Mouse (Mus musculus) mouse embryonic stem cell (cell line): Measurements from ENCODE around the gene Serbp1.

Experiments used
- in situ Hi-C, 2 experiments: fragments of 300-500 bp; cut with MboI; formaldehyde crosslinking; loops; 1 replicate in 1 of 2; 3 replicates in 1 of 2; pipeline ENCODE4 v1.14.3; 2019 to 2020; ENCODE audit warnings: low sequenced_read_pairs in 2 of 2, low pct_unique_long_range_greater_than_20kb in 1 of 2, mixed read lengths in 1 of 2; ENCODE audit not compliant: unreplicated experiment in 1 of 2

Gene Serbp1

GRCm38 (mm10) chr6:67228459-67229107 lies 9.4 kb upstream of the Serbp1 start:
- in situ Hi-C loops = no loop called here

DNA sequence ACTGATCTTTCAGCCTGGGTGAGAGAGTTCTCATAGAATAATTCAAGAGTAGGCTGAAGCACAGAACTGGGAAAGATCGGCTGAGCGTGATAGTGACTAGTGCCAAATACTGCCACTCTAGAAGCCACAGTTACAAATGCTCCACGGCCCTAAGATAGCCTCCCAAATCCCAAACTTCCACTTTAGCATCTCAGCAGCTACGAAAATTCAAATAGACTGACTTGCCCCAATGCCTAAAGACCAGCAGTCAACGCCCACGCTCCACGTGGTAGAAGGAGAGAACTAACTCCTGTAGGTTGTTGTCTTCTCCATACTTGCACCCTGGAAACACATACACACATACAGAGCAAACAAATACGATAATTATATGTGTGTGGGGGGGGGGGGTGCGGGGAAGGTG lies 8.5 kb upstream of the Serbp1 start:
- in situ Hi-C loops = no loop called here

- in situ Hi-C loops = no loop called here
Measured at GRCm38 (mm10) chr6:67229922-67230518, 8.0 kb upstream of the Serbp1 start.

DNA sequence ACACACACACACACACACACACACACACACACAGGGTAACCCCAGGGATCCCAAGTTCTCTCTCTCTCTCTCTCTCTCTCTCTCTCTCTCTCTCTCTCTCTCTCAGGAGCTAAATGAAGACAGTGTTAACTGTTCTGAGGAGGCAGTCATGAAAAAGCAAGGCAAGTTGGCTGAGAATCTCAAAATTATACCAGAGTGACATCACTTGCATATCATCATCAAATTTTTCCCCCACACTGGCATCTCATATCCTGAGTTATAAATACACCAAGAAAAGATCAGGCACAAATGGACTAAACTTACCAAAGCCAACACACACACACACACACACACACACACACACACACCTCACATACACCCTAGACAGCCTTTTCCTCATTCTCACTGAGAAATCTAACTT lies 7.0 kb upstream of the Serbp1 start:
- in situ Hi-C loops = no loop called here

GRCm38 (mm10) chr6:67235649-67236048 lies 2.3 kb upstream of the Serbp1 start:
- in situ Hi-C loops = no loop called here

- in situ Hi-C loops = no loop called here
Measured at GRCm38 (mm10) chr6:67236491-67237234, 1.3 kb upstream of the Serbp1 start.

DNA sequence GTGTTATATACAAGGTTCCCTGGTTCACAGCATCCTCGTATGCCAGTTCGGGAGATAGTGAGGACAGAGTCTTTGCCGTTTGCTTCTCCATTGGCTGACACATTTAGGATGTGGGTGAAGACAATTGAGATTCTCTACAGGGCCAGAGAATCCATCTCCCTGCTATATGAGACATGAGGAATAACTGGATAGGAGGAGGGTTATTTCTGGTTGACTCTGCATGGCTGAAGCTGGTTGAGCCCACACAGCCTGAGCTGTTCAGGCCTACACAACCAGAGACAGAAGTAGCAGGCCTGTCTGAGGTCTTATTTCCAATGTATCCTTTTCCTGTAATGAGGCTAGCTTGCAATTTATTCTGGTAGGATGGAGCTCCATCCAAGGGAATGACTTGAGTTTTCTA lies 3.3 kb downstream of the Serbp1 start:
- in situ Hi-C loops = no loop called here

DNA sequence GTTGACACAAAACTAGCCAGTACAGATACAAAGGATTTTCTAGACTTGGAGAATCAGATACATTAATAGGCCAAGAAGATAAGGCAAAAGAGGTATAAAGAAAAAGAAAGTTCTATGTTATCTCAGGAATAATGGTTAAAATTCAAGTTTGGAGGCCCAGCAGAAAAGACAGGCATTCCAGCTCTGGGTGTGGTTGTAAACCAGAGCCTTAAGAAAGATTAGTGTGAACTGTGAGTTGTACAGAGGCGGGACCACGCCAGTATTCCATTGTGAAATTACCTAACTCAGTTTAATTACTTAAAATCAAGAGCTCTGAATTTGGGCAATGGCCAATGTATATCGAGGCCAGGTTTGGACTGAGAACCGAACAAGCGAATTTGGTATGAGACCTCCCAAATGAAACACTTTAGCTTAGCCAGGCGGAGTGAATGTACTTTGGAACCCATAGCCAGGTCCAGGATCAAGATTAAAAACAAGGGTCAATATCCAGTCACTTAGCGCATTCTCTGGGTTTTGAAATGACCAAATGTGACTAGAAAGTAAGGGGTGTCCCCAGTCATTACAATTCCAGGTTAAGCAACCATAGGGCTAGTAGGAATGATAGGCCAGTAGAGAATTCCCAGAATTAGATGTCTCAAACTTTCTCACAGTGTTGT lies 5.9 kb downstream of the Serbp1 start:
- in situ Hi-C loops = no loop called here

- in situ Hi-C loops = no loop called here
Measured at GRCm38 (mm10) chr6:67244451-67244850, 6.5 kb downstream of the Serbp1 start.

DNA sequence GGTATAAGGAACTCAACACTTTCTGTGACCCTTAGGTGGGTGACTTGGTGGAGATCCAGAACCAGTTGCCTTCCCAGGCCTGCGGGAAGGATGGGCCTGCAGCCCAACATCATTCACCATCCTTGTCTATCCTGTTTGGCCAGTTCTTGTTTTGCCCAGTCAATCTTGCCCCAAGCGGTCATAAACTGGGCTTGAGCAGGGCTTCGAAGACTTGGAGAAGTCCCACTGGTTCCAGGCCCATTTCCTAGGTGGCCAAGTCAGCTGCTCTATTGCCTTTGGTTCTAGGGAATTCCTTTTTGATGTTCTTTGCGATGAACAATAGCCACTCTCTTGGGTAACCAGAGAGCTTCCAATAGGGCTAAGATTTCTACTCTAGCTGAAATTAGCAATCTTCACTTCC lies 13.1 kb downstream of the Serbp1 start:
- in situ Hi-C loops = no loop called here

DNA sequence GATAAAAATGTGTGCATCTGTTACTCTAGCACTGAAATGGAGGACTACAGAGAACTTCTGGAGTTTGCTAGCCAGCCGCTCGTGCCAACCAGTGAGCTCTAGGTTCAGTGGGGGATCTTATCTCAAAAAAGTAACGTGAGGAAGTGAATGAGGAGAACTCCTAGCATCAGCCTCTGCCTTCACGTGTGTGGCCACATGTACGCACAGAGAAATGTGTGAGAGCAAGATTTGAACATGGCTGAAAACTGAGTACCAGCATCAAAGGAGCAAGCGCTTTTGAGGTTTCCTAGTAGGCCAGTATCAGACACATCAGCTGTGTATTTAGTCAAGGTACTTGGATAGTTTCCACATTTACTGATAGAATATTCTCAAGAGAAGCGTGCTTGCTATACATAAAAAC lies 27.0 kb downstream of the Serbp1 start:
- in situ Hi-C loops = no loop called here

GRCm38 (mm10) chr6:67266159-67266657 lies 28.2 kb downstream of the Serbp1 start:
- in situ Hi-C loops = no loop called here

DNA sequence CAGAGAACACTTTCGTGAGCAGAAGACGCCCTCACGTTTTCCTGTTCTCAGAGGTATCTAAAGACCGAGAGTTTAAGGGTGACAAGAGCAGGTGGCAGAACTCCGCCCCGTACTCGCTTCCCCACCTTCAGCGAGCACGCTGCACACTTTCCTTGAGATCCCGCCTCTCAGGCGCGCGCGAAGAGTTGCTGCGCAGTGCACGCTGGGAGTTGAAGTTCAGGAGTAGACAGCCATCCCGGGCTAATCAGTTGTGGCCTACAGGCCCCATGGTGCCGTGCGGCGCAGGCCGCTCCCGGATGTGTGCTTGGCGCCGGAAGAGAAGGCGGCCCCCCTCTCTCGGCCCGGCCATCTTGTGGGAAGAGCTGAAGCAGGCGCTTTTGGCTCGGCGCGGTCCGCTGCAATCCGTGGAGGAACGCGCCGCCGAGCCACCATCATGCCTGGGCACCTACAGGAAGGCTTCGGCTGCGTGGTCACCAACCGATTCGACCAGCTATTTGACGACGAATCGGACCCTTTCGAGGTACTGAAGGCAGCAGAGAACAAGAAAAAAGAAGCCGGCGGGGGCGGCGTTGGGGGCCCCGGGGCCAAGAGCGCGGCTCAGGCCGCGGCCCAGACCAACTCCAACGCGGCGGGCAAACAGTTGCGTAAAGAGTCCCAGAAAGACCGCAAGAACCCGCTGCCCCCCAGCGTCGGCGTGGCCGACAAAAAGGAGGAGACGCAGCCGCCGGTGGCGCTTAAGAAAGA lies 28.9 kb downstream of the Serbp1 start:
- in situ Hi-C loops = no loop called here

GRCm38 (mm10) chr6:67267408-67268244 lies 29.6 kb downstream of the Serbp1 start:
- in situ Hi-C loops = no loop called here

DNA sequence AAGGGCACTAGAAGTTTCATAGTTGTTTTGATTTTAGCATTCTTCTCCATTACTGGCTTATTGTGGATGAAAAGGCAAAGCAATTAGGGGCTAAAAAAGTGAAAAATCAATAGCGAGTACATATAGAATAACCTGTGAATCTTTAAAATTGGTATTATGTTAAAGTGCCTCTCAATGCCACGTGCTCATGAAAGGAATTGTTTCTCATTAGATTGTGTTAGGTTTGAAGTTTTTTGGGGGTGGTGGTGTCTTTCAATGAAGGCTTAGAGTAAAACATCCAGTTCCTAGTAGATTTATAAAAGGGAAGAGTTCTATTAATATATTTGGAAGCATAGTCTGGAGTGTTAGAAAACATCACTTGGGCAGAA lies 30.3 kb downstream of the Serbp1 start:
- in situ Hi-C loops = no loop called here

GRCm38 (mm10) chr6:67268983-67269382 lies 31.0 kb downstream of the Serbp1 start:
- in situ Hi-C loops = no loop called here

DNA sequence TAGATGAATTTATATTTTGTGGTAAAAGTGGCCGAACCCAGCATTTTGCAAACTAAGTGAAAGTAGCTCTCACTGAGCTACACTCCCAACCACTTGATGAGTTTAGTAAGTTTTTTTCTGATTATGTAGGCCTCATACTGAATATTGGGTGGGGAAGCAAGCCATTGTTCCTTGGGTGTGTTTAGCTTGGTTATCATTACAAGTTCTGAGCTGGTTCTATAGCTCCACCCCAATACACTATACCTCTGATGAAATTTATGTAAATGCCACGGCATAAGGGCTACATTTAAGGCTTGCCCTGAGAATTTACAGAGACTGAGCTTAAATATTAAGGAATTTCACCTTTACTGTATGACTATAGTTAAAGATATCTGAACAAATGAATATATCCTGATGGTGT lies 31.5 kb downstream of the Serbp1 start:
- in situ Hi-C loops = no loop called here

DNA sequence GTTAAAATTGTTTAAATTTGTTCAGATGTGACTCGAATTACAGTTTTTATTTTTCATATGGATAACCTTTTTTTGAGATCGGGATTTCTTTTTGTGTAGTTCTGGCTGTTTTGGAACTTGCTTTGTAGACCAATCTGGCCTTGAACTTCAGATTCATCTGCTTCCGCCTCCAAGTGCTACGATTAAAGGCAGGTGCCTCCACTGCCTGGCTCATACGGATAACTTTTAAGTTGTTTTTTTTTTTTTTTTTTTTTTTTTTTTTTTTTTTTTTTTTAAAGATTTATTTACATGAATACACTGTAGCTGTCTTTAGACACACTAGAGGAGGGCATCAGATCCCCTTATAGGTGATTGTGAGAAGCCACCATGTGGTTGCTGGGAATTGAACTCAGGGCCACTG lies 40.0 kb downstream of the Serbp1 start:
- in situ Hi-C loops = no loop called here
